Mouse (Mus musculus) MEL (cell line): ENCODE results near the gene Dnajc4.

Experiments
- CTCF ChIP-seq, 3 experiments: IDR thresholded peaks in 2 of 3; conservative IDR thresholded peaks in 1 of 3; 2 replicates each; pipeline ENCODE4 v1.5.1; 2011 to 2012; ENCODE audit warnings: low read length in 3 of 3, low read depth in 2 of 3, mild to moderate bottlenecking in 2 of 3, improper control_type of control experiment in 1 of 3, inconsistent platforms in 1 of 3, mixed read lengths in 1 of 3, moderate library complexity in 1 of 3; ENCODE audit not compliant: control insufficient read depth in 1 of 3, insufficient read depth in 1 of 3, poor library complexity in 1 of 3, severe bottlenecking in 1 of 3
- ETS1 ChIP-seq: IDR thresholded peaks from 2 replicates; pipeline ENCODE4 v1.6.1; 2012; ENCODE audit warnings: low read depth, mild to moderate bottlenecking, inconsistent platforms, low read length, improper control_type of control experiment, moderate library complexity
- HCFC1 ChIP-seq: IDR thresholded peaks from 2 replicates; pipeline ENCODE4 v1.6.1; 2012; ENCODE audit warnings: low read depth, mild to moderate bottlenecking, inconsistent platforms, low read length, improper control_type of control experiment, moderate library complexity
- JUND ChIP-seq: IDR thresholded peaks from 2 replicates; pipeline ENCODE4 v1.6.1; 2011; ENCODE audit warnings: low read depth, mild to moderate bottlenecking, improper control_type of control experiment, low read length
- MAFK ChIP-seq: IDR thresholded peaks from 2 replicates; pipeline ENCODE4 v1.6.1; 2011; ENCODE audit warnings: low read depth, mild to moderate bottlenecking, low read length, improper control_type of control experiment, borderline replicate concordance
- MAX ChIP-seq: IDR thresholded peaks from 2 replicates; pipeline ENCODE4 v1.6.1; 2011; ENCODE audit warnings: low read length, improper control_type of control experiment
- MAZ ChIP-seq: IDR thresholded peaks from 2 replicates; pipeline ENCODE4 v1.6.1; 2012; ENCODE audit warnings: low read depth, mild to moderate bottlenecking, inconsistent platforms, low read length, improper control_type of control experiment
- POLR2AphosphoS2 ChIP-seq: IDR thresholded peaks from 2 replicates; pipeline ENCODE4 v1.6.1; 2011; ENCODE audit warnings: low read length, improper control_type of control experiment
- RAD21 ChIP-seq: IDR thresholded peaks from 2 replicates; pipeline ENCODE4 v1.6.1; 2011; ENCODE audit warnings: mild to moderate bottlenecking, low read depth, low read length, improper control_type of control experiment
- SIN3A ChIP-seq: IDR thresholded peaks from 2 replicates; pipeline ENCODE4 v1.6.1; 2012; ENCODE audit warnings: low read length, improper control_type of control experiment, inconsistent platforms
- TCF12 ChIP-seq: IDR thresholded peaks from 2 replicates; pipeline ENCODE4 v1.6.1; 2014; ENCODE audit warnings: low read depth, mild to moderate bottlenecking, inconsistent platforms, low read length, improper control_type of control experiment, moderate library complexity
- USF1 ChIP-seq: IDR thresholded peaks from 2 replicates; pipeline ENCODE4 v1.6.1; 2014; ENCODE audit warnings: low read depth, mild to moderate bottlenecking, inconsistent platforms, low read length, improper control_type of control experiment, moderate library complexity

GRCm38 (mm10) chr19:6942764-6943163 is 49.6 kb downstream of the Dnajc4 start:
- TF ChIP-seq SIN3A (no peak), USF1 (no peak), MAZ (no peak), POLR2AphosphoS2 (no peak), RAD21 (no peak), JUND (no peak), CTCF (IDR thresholded peaks at IDR 0.05 in 2 of 3, conservative IDR thresholded peaks at IDR 0.05 in 1 of 3; ENCODE audit: control insufficient read depth in 1 of 3, insufficient read depth in 1 of 3, low read depth in 2 of 3, low read length in 3 of 3, poor library complexity in 1 of 3, severe bottlenecking in 1 of 3) (no peak), TCF12 (no peak), MAX (no peak), MAFK (no peak), HCFC1 (no peak), ETS1 (no peak)
